Mouse (Mus musculus): ENCODE results near the gene Cipc. TPM values are rescaled to one million over a fixed set of nuclear protein-coding genes. Genes with fewer than 3 reads are reported as not detected.

The Cipc gene
- total RNA-seq, 2 experiments from 2014 or later, result 34.1 to 39.3 TPM

DNA sequence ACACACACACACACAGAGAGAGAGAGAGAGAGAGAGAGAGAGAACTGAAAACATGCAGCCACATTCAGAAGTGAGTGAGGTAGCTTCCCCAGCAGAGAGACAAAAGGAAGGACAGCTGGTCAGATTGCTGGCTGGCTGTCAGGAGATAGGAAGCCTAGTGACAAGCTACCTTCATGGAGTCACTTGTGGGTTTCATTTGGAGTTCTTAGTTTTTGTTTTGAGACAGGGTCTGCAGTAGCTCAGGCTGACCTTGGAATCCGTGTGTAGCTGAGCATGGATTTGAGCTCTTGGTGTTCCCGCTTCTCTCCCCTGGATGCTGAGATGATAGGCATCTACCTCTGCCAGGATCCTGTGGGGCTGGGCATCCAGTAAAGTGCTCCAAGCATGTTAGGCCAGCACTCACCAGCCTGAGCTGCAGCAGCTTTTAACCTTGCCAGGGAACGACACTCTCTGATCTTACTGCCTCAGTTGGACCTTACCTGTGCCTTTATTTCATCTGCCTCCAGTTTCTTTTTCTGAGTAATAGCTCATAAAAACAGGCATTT is 14.0 kb downstream of the Cipc start:
- no peak for DNase-seq

DNA sequence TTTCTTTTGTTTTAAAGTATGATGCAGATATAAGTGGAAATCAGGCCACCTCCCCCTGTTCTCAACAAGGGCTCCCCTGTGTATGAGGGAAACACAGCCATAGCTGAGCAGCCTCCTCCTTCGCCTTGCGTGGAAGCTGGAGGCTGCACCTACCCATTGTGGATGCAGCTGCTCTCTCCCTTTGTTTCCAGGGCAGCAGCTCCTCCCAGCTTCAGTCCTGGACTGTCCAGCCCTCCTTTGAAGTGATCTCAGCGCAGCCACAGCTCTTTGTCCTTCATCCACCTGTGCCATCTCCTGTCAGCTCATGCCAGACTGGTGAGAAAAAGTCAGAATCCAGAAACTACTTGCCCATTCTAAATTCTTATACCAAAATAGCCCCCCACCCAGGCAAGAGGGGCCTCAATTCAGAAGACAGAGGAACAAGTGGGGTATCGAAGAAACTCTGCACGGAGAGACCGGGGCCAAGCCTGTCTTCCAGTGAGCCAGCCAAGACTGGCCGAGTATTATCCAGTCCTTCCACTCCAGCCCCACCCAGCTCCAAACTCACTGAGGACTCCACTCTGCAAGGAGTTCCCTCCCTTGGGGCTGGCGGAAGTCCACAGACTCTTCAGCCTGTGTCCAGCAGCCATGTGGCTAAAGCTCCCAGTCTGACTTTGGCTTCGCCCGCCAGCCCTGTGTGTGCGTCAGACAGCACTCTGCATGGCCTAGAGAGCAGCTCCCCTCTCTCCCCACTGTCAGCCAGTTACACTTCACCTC is 14.9 kb downstream of the Cipc start:
- DNase-seq, result peak; percentile 29

DNA sequence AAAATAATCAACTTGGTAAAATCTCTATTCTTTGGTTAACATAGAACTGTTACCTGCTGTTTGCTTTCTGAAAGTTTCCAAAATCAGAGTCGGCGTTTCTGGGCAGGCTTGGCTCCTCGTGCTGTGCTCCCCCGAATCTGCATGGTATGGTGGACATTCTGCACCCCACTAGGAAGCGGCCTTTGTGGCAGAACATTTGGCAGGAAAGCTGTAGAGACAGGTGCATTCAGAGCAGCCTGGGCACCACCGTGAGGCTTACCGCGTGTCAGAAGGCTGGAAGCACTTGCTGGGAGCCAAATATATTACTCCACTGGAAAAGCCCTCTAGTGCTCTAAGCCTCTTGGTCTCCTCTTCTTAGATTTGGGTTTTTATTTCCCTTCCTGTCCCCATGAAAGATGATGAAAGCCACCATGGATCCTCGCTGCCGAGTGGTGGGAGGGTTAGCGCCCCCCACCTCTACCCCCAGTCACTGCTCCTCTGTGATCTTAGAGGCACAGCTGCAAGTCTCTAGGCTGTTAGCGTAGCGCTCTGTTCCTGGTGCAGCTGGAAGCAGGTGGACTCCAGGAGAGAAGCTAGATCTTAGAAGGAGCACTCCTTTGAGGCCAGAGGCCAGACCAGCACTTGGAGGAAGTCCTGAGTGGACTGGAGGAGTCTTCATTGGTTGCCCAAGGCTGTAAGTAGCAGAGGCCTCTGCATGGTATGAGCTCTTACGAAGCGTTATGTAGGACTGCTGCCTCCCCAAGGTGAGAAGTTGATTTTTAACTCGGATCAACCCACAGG is 17.6 kb downstream of the Cipc start:
- DNase-seq, result no peak

DNA sequence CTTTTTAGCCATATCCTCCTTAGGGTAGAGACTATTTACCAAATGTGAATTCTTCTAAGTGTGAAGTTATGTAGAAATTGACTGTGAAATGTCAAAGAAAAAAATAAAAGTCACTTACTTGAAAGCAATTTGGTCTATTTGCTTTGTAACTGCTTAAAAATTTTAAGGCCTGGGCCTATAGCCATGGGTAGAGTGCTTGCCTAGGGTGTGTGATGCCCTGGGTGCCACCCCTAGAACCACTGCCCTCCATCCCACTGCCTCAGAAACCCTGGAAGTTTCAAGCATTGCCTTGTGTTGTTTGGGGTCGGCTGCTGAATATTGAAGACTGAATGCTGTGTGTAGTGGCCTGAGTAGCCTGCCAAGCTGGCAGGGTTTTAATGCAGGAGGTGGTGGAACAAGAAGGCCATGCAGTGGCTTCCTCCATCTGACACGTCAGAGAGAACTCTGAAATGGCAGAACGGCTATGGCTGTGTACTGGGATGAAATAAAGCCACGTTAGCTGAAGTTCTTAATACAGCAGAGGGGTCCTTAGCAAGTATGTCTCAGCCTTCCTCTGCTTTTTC is 18.5 kb downstream of the Cipc start:
- no peak for DNase-seq

DNA sequence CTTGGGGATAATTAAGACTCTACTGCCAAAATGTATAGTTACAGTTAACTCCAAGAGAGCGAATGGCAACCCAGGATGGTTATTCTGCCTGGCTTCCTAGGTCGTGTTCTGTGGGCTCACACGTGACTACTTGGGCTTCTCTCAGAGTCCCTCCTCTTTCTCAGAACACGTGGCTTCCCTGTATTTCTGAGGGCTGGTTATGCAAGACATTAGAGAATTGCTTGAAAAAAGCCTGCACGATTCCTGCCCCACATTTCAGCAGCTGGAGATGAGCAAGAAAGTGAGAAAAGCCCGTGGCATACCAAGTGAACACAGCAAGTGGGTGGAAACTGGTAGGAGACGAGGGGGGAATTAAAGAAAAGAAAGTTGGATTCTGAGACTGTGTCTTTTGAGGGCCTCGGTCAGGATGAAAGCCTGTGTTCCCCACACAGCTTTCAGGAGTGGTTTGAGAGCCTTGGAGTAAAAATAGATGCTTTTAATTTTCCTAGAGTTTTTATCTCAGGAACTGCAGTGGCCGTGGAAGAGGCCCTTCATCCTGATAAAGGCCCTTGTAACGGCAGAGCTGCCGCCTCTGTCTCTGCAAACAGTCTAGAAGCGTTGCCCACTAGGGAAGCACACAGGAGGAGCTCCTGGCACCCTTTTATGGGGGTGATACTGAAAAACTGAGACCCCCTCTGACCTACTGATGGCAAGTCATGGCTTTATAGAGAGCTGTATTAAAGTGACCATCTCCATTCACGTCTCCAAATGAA is 21.8 kb downstream of the Cipc start:
- DNase-seq, result no peak

DNA sequence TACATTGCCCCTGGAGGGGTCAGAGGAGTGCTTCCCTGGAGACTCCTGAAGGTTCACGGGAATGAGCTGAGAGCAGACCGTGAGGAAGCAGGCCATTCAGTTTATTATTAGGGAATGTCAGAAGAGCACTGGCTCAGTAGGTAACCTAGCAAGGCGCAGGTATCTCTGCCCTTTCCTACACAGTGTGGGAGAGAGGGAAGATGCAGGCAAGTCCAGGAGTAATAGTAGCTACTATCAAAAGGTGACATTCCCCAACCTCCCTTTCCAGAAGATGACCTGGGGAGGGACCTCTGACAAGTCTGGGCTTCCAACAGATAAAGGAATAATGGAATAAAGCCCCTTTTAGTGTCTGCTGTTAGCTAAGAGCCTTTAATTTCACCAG is 22.4 kb downstream of the Cipc start:
- DNase-seq, result no peak

DNA sequence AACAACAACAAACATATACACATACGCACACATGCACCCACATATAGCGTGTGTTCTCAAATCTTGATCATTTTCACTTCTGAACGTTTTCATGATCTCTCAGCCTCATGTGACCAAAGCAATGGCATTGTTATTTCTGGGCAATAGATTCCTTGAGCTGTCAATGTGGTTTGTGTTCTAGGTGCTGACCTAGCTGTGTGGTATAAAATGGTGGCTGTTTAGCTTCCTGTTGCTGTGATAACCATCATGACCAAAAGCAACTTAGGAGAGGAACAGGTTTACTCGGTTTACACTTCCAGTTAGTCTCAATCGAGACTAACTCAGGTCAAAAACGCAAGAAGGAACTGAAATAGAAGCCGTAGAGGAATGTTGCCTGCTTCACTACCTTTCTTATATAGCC is 24.2 kb downstream of the Cipc start:
- no peak for DNase-seq

DNA sequence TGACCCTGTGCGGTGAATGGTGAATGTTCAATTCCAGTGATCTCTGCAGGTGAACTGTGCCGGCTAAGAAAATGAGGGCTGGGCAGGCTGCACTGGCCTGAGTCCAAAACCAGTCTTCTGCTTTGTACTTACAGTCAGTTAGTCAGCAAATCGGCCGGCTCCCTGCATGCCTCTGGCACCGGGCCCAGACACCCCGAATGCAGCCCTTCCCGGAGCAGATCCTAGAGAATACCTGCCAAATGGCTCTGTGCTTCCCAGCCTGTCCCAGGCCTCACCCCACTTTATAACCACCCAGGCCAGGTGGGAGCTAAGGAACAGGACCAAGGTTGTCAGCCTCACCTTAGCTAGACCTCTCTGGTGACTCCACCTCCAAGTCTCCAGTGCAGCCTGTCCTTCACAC is 26.4 kb downstream of the Cipc start:
- peak; percentile 81 for DNase-seq

DNA sequence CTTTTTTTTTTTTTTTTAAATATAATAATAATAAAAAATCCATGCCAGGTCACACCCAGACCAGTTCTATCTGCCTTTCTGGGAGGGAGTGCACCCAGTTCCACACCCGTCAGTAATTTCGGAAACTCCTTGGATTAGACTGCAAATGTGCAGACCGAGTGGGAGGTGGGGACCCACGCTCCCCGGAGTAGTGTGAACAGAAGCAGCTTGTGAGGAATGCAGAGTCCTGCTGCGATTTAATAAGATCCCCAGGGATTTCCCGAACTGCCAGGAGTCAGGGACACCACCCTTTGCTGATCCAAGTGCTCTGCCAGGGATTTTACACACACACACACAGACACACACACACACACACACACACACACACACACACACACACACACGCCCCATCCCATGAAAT is 26.9 kb downstream of the Cipc start:
- no peak for DNase-seq

DNA sequence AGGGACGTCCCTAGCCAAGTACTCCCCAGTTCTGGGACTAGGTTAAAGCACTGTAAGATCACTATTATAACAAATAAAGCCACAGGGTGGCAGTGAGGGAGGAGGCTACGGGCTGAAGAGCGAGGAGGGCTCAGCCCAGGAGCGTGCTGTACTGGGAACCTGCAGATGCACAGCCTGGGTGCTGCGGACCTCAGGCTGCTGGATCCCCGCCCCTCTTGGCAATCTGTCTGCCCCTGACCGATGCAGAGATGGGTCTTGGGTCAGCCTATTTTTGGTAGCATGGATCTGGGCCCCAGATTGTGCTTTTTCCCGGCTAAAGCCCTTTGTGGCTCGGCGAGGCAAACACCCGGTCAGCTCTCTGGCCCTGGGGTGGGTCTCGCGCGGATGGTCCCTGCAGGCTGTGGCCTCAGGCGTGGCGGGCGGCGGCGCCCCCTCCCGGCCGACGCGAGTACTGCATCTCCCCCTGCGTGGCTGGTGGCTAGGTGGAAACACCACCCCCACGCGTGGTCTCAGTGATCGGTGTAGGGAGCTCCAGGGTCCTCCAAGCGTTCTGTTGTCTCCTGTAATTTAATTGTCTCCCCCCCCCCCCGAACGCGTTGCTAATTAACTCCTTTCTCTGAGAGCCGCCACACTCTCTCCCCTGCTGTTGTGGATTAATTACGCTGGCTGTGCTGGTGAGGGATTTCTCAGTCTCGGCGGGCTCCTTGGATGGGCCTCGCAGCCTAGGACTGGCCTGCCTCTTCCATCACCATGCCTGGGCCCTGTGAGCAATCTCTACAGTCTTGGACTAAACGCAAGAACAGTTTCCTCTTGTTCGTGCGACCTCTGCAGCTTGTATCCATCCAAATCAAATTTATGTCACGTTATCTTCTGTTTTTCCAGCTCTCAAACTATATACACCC is 27.8 kb downstream of the Cipc start:
- DNase-seq, result peak; percentile 88

DNA sequence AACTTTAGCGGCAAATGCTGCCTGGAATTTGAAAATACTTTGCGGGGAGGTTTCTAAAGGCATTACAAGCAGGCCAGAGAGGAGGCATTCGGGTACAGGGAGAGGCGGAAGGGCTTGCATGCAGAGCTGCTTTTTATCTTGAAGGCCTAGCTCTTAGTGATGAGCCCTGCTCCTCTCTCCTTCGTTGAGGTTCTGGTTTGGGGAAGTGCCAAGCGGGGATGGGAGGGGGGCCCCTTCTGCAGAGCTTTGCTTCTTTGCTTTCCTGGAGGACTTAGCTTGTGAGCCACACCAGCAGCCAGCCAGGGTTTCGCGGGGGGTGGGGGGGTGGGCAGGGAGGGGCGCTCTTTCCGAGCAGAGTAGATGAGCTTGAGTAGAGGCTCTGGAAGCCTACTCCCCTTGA is 28.9 kb downstream of the Cipc start:
- no peak for DNase-seq

DNA sequence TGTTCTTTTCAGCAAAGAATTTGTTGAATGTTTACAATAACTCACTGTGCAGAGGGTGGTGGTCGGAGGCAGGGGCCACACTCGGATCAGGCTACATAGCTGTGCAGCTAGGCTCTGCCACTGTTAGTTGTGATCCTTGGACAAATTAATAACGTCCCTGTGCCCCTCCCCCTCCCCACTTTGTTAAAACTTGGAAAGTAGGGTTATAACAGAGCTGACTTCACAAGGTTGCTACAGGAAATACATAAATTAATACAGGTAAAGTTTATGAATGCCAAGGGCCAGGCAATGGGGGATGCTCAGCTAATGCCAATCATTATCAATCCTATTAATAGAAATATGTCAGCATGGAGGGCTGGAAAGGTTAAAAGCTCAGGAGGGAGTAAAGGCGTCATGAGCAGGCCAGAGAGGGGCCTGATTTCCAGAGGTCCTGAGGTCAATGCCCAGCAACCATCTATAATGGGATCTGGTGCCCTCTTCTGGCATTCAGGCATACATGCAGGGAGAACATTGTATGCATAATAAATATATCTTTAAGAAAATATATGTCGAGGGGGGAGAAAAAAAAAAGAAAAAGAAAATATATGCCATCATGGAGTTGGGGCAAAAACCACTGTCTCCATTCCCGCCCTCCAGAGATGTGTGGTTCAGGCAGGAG is 29.8 kb downstream of the Cipc start:
- DNase-seq, result no peak

DNA sequence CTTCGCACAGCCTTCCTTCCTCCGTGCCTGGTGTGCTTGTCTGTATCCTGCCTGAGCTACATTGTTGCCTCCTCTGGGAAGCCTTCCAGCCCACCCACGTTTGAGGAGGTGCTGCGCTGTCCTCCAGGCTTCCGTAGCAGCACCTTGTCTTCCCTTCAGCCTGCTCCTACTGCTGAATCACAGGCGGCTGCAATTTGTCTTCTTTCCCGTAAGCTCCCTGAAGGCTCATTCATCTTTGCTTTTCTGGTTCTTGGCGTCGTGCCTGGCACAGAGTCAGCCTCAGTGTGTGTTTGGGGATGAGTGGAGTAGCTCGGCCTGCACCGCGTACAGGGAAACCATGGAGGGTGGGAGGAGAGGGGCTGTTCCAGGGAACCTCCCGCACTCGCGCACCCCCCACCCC is 31.0 kb downstream of the Cipc start:
- DNase-seq, result no peak

DNA sequence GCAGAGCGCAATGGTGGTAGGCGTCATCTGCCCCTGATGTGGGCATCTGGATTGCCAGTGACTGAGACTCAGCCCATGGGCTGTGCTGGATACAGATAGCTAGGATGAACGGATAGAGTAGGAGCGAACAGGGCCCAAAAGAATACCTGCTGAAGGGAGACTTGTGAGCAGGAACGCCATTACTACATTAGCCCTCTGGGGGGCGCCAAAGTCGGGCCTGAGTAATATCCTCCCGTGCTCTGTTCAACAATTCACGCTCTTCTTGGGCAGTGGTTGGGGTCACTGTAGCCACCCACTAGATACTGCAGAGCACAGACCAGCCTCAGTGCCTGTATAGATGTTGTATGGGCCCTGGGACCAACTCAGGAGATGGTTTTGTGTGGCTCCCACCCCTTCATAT is 34.3 kb downstream of the Cipc start:
- DNase-seq, result no peak

DNA sequence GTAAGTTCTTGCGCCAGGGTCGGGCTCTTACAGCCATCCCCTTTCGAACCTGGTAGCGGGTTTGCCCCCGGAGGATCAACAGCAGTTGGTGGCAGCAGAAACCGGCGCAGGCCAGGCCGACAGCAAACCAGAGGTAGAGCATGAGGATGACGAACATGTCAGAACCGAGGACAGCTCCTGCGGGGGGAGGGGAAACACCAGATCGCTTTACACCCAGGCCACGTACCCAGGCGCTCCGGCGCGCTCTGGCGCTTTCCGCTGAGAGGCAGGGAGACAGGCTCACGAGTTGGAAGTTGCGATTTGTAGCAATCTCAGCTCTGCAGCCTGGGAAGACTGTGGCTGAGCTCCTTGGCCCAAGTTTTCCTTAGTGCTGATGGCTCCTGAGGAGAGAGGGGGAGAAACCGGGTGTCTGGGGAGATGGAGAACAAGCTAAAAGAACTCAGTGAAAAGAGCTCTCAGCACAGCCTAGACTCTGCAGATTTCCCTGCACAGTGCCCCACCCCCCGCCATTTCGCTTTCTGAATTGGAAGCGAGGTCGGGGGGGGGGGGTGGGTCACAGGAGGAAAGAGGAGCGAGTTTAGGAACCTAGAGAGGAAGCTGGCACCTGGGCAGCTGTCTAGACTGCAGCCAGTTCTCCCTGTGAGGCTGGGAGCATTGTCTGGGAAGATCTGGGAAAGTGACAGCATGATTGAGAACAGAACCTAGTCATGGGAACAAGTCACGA is 36.8 kb downstream of the Cipc start:
- peak; percentile 85 for DNase-seq

DNA sequence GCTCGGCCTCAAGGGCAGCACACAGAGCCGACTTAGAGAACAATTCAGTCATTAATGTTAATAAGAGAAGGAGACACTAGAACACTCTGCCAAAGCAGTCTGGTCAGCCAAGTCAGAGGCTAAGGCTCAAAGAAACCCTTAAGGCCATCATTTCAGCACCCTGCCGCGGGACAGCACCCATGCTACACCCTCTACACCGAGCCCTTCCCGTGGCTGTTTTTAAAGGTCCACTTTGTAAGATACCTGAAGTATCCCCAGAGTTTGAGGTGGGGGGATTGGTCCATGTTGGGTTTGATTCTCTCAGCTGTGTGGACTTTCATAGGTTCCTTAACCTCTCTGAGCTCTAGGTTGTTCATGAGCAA is 37.3 kb downstream of the Cipc start:
- peak; percentile 79 for DNase-seq

DNA sequence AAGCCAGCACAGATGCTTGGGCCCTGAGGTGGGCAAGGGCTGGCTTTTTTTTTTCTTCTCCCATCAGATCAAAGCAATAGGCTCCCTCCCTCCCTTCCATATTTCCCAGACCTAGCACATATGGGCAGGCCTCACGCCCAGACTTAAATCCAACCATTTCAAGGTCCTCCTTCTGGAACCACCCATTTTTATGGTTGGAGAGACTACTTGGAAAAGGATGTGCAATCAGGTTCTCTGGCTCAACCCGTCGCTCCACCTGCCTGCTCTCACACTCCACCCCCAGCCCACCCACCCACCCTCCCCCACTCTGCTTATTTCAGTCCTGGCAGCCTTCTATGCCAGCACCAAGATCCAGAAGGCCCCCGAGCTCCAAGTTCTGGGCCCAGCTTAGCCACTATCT is 39.7 kb downstream of the Cipc start:
- DNase-seq, result no peak

DNA sequence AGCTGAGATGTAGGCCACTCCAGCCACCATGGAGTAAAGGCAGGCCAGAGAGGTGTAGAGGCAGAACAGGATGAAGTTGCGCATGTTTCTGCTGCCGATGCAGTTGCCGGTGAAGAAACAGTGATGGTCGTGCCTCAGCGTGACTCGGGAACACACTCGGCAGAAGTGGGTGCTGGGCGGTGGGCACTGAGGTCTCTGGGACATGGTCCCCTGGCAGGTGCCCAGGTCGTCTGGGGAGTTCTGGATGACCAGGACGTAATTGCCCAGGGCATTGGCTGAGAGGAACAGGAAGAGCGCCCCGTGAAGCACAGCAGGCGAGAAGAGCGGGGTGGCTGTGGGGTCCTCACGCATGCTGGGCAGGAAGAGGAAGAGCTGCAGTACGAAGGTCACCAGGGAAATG is 41.4 kb downstream of the Cipc start:
- DNase-seq, result no peak

DNA sequence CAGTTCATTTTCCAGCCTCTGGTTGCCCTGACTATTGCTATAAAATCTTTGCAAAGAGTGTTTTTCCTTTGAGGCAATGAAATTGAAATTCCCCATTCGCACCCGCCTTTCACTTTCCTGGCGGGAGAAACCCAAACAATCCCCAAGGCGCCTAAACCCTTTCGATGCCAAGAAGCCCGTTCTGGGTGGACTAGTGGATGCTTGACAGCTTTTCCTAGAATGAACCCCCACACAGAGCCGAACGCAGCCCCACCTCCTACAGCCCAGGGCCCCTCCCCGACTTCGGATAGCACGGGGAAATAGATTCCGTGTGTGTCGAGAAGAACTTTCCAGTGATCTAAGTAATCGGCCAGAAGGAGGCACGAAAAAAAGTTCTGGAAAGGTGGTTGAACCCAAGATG is 42.5 kb downstream of the Cipc start:
- DNase-seq, result no peak
